Mouse (Mus musculus) small intestine, adult 2 months (tissue): Measurements from ENCODE around the gene Toe1.

ENCODE experiments used
- CTCF ChIP-seq: fragments of 200-500 bp; IDR thresholded peaks from 2 replicates; pipeline ENCODE4 v1.5.1; 2012; ENCODE audit warnings: low read depth, mild to moderate bottlenecking, control low read depth, inconsistent platforms, low read length, moderate library complexity, mixed read lengths; ENCODE audit not compliant: insufficient replicate concordance, insufficient read length; ENCODE audit errors: extremely low read depth
- POLR2A ChIP-seq: fragments of 200-500 bp; IDR thresholded peaks from 2 replicates; pipeline ENCODE4 v1.6.1; 2012; ENCODE audit warnings: low read depth, mild to moderate bottlenecking, control low read depth, inconsistent platforms, low read length, moderate library complexity

DNA sequence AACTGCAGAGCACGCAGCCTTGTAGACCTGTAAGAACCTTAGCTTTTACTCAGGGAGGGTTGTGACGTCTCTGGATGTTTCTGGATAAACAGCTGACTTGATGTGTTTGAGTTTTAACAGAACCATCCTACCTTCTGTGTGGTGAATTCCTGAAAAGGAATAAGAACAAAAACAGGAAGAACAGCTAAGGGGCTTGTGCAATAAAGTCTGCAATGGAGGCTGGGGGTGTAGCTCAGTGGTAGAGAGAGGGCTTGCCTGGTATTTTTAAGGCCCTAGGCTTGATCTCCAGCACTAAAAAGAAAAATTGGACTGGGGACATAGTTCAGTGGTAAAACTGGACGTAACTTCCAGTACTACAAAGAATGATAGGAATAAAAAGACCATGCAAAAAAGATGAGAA lies 30.4 kb downstream of the Toe1 start:
- TF ChIP-seq POLR2A (no peak), CTCF (no peak)
